In the genomic region with DNA sequence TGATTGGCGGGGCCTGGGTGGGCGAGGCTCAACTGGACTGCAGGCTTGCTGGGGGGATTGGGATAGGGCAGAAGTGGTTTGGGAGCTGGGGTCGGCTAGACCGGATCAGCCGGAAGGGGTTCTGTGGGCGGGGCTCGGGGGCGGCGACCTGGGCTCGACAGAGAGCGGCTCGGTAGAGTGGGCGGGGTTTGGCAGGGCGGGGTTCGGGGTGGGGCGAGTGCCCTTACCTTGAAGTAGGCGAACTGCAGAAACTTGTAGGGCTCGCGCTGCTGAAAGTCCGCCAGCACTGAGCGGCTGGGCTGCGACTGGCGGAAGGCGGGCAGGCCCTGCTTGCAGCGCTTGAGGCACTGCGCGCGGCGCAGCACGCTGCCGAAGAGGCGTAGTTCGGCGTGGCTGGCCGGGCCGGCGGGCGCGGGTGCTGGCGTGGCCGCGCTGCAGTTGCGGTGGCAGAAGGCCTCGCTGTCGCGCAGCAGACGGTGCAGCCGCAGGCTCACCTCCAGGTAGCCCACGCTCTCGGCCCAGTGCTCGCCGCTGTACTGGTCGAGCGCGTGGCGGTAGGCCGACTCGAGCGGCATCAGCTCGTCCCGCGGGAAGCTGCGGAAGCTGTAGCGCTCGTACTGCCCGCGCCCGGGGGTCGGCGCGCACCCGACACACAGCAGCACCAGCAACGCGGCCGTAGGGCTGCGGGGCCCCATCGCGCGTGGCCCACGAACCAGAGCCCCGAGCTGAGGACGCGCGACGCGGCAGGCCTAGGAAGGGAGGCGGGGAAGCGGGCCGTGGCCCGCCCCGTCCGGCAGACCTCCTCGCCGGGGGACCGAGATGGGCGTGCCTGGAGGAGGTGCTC, we compare ENCODE assay signal across 8 mouse cellular contexts. TPM values are rescaled to one million over a fixed set of nuclear protein-coding genes. Genes with fewer than 3 reads are reported as not detected.
DNase-seq lines count a peak whose midpoint lies in the region; ATAC-seq and TF ChIP-seq lines count a peak whose summit lies in the region.

Gene Crtap, minus strand, starts transcription at position 771 of the 844 bp plus-strand sequence.

- no peaks in the 10 kb centered on the region for H3K36me3 ChIP-seq in embryonic facial prominence, embryonic 12.5 days
- H3K36me3 ChIP-seq in liver, embryonic 16.5 days (ENCODE audit: control insufficient read depth, insufficient read depth) = no peaks in the 10 kb centered on the region
- no peaks in the 10 kb centered on the region for H3K36me3 ChIP-seq in neural tube, embryonic 12.5 days
- no peaks in the 10 kb centered on the region for H3K36me3 ChIP-seq in thymus, adult 2 months (ENCODE audit: control insufficient read depth, insufficient read depth, low read length)

- H3K27ac ChIP-seq in embryonic facial prominence, embryonic 12.5 days = peak within 1 kb of the TSS; percentile 93
- H3K27ac ChIP-seq in liver, embryonic 16.5 days (ENCODE audit: low read length) = peak within 1 kb of the TSS; percentile 50
- H3K27ac ChIP-seq in neural tube, embryonic 12.5 days = no peak within 1 kb of the TSS
- H3K27ac ChIP-seq in thymus, adult 2 months (ENCODE audit: control insufficient read depth, insufficient read depth, low read length) = no peak within 1 kb of the TSS

- TF ChIP-seq POLR2A in thymus, adult 2 months (IDR thresholded peaks at IDR 0.05; ENCODE audit: control insufficient read depth, extremely low read depth, insufficient read depth, low read length, poor library complexity) = no peak

- no peaks in the 10 kb centered on the region for H3K27me3 ChIP-seq in embryonic facial prominence, embryonic 12.5 days
- no peaks in the 10 kb centered on the region for H3K27me3 ChIP-seq in liver, embryonic 16.5 days (ENCODE audit: control insufficient read depth, insufficient read depth, low read depth, low read length)
- H3K27me3 ChIP-seq in neural tube, embryonic 12.5 days (replicated peaks) = no peaks in the 10 kb centered on the region; the same call in 1 of the 2 replicates
- H3K27me3 ChIP-seq in thymus, adult 2 months (ENCODE audit: control insufficient read depth, insufficient read depth, low read length) = no peaks in the 10 kb centered on the region

- H3K4me1 ChIP-seq in embryonic facial prominence, embryonic 12.5 days = peaks cover 6% of the 10 kb centered on the region; the same call in 1 of the 2 replicates
- H3K4me1 ChIP-seq in liver, embryonic 16.5 days (ENCODE audit: control insufficient read depth, low read depth, low read length) = peaks cover 14% of the 10 kb centered on the region
- H3K4me1 ChIP-seq in neural tube, embryonic 12.5 days = no peaks in the 10 kb centered on the region; the same call in 1 of the 2 replicates
- 0 out of 2 replicates have a peak, but pooled peaks cover 2% of the 10 kb centered on the region for H3K4me1 ChIP-seq in thymus, adult 2 months (replicated peaks; ENCODE audit: control insufficient read depth, insufficient read depth, low read length)

- peak within 1 kb of the TSS; percentile 80 for H3K4me2 ChIP-seq in embryonic facial prominence, embryonic 12.5 days (replicated peaks)
- H3K4me2 ChIP-seq in liver, embryonic 16.5 days (ENCODE audit: low read depth, low read length) = peak within 1 kb of the TSS; percentile 96
- peak within 1 kb of the TSS; percentile 94 for H3K4me2 ChIP-seq in neural tube, embryonic 12.5 days (replicated peaks)

- H3K9me3 ChIP-seq in embryonic facial prominence, embryonic 12.5 days = no peaks in the 10 kb centered on the region
- H3K9me3 ChIP-seq in liver, embryonic 16.5 days (replicated peaks; ENCODE audit: control insufficient read depth, low read length) = no peaks in the 10 kb centered on the region
- peaks cover 3% of the 10 kb centered on the region; the same call in 1 of the 2 replicates for H3K9me3 ChIP-seq in neural tube, embryonic 12.5 days

- H3K4me3 ChIP-seq in embryonic facial prominence, embryonic 12.5 days = peak within 1 kb of the TSS; percentile 71
- H3K4me3 ChIP-seq in liver, embryonic 16.5 days (ENCODE audit: low read depth, low read length) = peak within 1 kb of the TSS; percentile 73
- peak within 1 kb of the TSS; percentile 69 for H3K4me3 ChIP-seq in neural tube, embryonic 12.5 days
- H3K4me3 ChIP-seq in thymus, adult 2 months (ENCODE audit: control insufficient read depth, insufficient read depth, low read length) = peak within 1 kb of the TSS; percentile 83

- no peak for TF ChIP-seq CTCF in thymus, adult 2 months (IDR thresholded peaks at IDR 0.05; ENCODE audit: borderline replicate concordance, control insufficient read depth, extremely low read depth, insufficient read depth, low read length, poor library complexity)

- under 1% methylated on average over 93 of the region's 96 CpGs for WGBS in embryonic facial prominence, embryonic 12.5 days
- WGBS in liver, embryonic 16.5 days (ENCODE audit: insufficient replicate concordance) = 2% methylated on average over 93 of the region's 96 CpGs
- WGBS in neural tube, embryonic 12.5 days = under 1% methylated on average over 96 of the region's 96 CpGs
- 3% methylated on average over 95 of the region's 96 CpGs for WGBS in thymus, adult 2 months

- peak; percentile 23 to 34 for DNase-seq in CD8-positive naive resting alpha-beta T cell, adult 2 months (ENCODE audit: low read depth in 2 of 2, low spot score in 2 of 2)
- DNase-seq in adrenal gland, postnatal 14 days = peak; percentile 87
- peak; percentile 52 to 57 for DNase-seq in heart, adult 9 months (ENCODE audit: low spot score in 2 of 2)
- peak; percentile 61 to 75 for DNase-seq in kidney, adult 8-10 months
- peak; percentile 65 for DNase-seq in thymus, adult 2 months

- ATAC-seq in embryonic facial prominence, embryonic 12.5 days (ENCODE audit: insufficient number of reproducible peaks, insufficient read depth, low FRiP score, low TSS enrichment) = peak; percentile 85
- peak; percentile 77 for ATAC-seq in liver, embryonic 16.5 days (ENCODE audit: low read depth)
- ATAC-seq in neural tube, embryonic 12.5 days (ENCODE audit: low FRiP score, low read depth) = peak; percentile 77

- H3K9ac ChIP-seq in embryonic facial prominence, embryonic 12.5 days = peak within 1 kb of the TSS; percentile 90
- peak within 1 kb of the TSS; percentile 71 for H3K9ac ChIP-seq in liver, embryonic 16.5 days (ENCODE audit: low read depth, low read length)
- H3K9ac ChIP-seq in neural tube, embryonic 12.5 days = peak within 1 kb of the TSS; percentile 81

RNA-seq across cellular contexts. Expression of gene Crtap, which starts in this region (rescaled TPM):
- total RNA-seq in adrenal gland, postnatal 14 days (2021) = 84.4 and 85.4 TPM in 2 replicates
- 94.7 and 102 TPM in 2 replicates for polyA plus RNA-seq in embryonic facial prominence, embryonic 12.5 days (2016; fragmentation: Nextera tagmentation; extraction: Ambion mirVana)
- polyA plus RNA-seq in liver, embryonic 16.5 days (2015; fragmentation: Nextera tagmentation; extraction: Ambion mirVana) = 17.8 and 18.2 TPM in 2 replicates
- polyA plus RNA-seq in neural tube, embryonic 12.5 days (2016; fragmentation: Nextera tagmentation; extraction: Ambion mirVana) = 41.3 and 42.8 TPM in 2 replicates
- 33.8 and 34.0 TPM in 2 replicates for polyA plus RNA-seq in thymus, adult 2 months (2012; rRNA removed)

Comparison
In these comparisons a context has a peak if more than half of its experiments do, and no peak if none do; other contexts are left out.
1. DNase-seq: peak in every context shown above with its lines; median percentile 87 in adrenal gland, postnatal 14 days; 68 in kidney, adult 8-10 months; 65 in thymus, adult 2 months; 54 in heart, adult 9 months; 28 in CD8-positive naive resting alpha-beta T cell, adult 2 months.
2. H3K27ac ChIP-seq: peak in embryonic facial prominence, embryonic 12.5 days (single experiment) and liver, embryonic 16.5 days (single experiment); none in neural tube, embryonic 12.5 days (single experiment) and thymus, adult 2 months (single experiment).
3. Peak in every context shown above with its lines, with median percentiles within 50 percentile points of each other: ATAC-seq, H3K4me2 ChIP-seq, H3K4me3 ChIP-seq and H3K9ac ChIP-seq.